Mouse (Mus musculus): ENCODE data around the gene Cldn12.

DNA sequence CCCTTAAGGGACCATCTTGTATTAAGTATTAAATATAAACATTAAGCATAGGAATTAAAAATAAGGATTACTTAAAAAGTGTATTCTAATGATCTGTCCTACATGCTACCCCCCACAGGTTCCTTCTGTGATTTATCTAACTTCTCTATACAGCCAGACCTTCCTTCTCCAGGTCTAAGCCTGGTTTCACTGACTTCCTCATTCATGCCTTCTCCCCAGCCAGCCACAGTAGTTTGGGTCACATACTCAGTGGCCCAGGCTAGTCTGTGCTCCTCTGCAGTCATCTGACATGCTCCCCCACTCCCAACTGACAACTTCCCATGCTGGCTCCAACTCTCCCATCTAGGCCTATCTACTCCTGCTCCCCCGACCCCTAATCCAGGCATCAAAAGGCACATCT is 36.4 kb upstream of the Cldn12 start:
- TF ChIP-seq CHD2 (IDR thresholded peaks at IDR 0.05; ENCODE audit: low read depth, low read length) (no peak), ZNF384 (IDR thresholded peaks at IDR 0.05; ENCODE audit: low read depth, low read length) (no peak)
